Mouse (Mus musculus) gastrocnemius, postnatal 25 days (tissue): ENCODE measurements around the gene Hs6st3. TPM values are rescaled to one million over a fixed set of nuclear protein-coding genes. Genes with fewer than 3 reads are reported as not detected.

Experiments used
- DNase-seq: peaks from one replicate; pipeline ENCODE4 v3.0.0; 2022
- total RNA-seq, 2 experiments: library from RNA; stranded (reverse); gene quantifications; 1 replicate in 1 of 2; 2 replicates in 1 of 2; pipeline ENCODE4 v1.2.3; 2021

Hs6st3 gene
- total RNA-seq, 2 experiments from 2014 or later, result not detected

- DNase-seq, result no peak
Measured at GRCm38 (mm10) chr14:119798561-119798960, 660.4 kb downstream of the Hs6st3 start.

DNA sequence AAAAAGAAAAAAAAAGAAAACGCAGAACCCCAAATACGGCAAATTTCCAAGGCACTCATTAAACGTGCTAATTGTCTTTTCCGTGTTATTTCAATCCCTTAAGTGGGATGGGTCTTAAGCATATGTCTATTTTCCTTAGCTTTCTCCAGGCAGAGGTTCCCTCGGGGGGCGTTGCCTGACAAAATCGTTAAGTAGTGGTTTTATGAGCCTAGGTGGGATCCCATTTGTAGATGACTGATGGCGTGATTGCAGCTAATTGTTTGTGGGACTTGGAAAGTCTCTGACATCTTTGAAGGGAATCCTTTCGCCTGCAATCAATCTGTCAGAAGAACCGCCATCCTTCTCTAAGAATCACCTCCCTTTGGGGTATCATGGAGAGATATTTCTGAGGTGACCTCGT, 662.7 kb downstream of the Hs6st3 start:
- DNase-seq, result no peak

- no peak for DNase-seq
Measured at GRCm38 (mm10) chr14:119813898-119814297, 675.8 kb downstream of the Hs6st3 start.

- DNase-seq, result no peak
Measured at GRCm38 (mm10) chr14:119815616-119816015, 677.5 kb downstream of the Hs6st3 start.

DNA sequence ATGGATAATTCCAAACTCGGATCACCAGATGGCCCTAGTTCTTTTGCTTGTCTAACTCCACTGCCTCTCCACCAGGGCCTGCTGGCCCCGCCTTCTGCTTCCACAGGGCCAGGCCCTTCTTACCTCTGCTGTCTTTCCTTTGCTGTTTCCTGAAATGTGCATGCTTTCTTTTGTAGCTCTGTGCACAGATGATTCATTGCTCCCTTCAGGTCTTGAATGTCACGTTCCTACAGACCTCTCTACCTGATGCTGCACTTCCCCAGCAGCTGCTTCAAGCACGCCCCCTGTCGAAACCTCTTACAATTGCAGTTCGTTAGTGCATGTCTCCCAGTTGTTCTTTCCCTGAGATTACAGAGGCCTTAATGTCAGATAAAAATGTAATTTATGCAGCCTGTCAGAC, 682.4 kb downstream of the Hs6st3 start:
- DNase-seq, result no peak

DNA sequence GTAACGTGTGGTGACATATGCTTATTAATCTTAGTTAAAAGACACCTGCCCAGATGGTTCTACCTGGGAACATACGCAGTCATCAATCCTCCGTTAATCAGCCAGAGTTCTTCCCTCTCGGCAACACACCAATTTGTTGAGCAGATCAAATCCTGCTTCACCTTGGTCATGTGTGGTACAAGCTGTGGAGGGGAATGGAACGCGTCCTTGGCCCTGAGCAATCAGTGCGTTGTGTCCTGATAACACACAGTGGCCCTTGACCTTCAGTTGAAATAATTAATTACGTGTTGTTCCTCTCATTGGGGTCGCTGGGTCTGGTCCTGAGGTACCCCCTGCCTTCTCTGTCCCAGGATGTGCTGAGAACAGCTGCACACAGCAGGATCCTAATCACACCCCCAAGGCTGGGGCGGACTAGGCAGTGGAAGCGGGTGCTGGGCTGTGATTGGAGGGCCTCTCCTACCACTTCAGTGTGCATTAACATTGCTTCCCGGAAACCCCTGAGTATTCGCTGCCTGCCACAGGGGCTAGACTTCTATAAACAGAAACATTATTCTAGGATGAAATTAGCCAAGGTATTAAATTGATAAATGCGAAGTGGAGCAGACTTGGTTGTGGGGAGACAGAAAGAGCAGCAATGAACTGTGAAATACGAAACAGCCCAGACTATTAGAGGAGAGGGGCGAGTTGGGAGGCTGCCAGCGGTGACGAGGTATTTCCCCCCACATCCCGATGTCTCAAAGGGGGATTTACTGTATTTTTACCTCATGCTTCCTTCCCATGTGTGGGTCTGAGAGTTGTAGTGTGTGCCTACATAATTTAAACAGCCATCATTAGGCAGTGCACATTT, 693.2 kb downstream of the Hs6st3 start:
- DNase-seq, result no peak

DNA sequence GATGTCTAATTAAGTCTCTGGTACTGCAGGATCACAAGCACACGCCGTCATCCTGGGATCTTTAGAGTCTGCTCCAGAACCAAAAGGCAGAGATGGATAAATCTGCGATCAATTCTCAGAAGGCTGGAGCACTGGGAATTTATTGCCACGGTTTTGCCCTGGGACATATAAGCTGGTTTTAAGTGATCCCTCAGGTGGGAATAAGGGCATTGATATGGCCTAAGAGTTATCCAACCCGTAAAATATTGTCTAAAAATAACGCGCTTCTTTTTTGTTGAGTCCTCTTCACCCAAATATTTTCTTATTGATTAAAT, 693.8 kb downstream of the Hs6st3 start:
- DNase-seq, result no peak

GRCm38 (mm10) chr14:119832940-119833339, 694.8 kb downstream of the Hs6st3 start:
- no peak for DNase-seq

DNA sequence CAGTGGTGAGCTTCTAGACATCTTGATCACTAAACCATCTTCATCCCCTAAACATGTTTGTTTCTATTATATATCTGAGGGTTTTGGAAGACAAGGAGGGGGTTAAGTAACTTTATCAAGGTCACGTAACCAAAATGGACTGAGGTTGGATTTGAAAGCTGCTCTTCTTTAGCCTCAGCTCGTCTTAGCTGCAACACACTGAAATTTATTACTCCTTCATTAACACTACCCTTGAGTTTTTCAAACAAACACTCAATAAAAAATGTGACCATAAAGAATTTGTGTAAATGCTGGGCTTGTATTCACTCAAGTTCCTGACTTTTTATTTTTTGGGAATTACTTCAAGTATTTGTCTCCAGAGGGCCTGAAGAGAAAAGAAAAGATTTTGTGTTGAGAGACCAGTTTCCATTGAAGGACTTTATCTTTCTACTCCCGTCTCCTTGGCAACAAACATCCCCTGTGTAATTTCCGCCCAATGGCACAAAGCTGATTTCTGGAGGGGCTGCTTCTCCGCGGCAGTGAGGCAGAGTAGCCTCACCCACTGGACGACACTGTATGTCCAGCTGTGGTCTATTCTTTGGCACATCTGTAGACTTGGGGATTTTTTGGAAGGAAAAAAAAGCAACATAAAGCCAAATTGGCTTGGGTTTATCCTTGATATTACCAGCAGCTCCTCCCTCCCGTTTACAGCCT, 696.0 kb downstream of the Hs6st3 start:
- no peak for DNase-seq

DNA sequence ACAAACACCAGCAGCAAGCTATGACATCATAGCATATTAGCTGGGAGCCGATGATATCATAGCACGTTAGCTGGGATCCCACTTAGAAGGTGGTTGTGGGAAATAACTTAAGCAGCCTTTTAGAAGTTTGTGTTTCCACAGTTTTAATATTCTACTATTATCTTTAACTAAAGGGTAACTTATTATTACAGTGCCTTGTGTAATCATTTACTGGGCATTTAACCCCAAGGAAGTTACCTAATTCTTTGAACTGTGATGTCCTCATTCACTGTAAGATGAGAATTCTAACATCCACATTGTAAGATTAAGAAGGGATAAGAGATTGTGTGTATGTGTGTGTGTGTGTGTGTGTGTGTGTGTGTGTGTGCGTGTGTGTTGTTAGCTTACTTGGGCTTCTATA, 697.9 kb downstream of the Hs6st3 start:
- DNase-seq, result no peak

DNA sequence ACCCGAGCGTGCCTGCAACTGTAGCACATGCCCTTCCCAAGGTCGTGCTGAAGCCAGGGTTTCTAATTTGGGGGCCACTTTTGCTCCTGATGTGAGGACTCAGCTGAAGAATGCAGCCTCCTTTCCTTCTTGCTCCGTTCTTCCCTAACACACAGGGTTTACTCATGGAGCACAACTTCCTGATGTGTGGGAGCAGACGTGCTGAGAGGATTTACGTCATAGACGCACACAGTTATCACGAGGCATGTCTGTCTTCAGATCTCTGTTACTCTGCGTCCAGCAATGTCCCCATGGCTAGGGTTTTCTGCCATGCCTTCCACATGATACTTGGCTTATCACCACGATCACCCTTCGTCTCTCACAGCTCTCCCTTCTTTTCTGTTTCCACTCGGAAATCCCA, 709.4 kb downstream of the Hs6st3 start:
- no peak for DNase-seq

DNA sequence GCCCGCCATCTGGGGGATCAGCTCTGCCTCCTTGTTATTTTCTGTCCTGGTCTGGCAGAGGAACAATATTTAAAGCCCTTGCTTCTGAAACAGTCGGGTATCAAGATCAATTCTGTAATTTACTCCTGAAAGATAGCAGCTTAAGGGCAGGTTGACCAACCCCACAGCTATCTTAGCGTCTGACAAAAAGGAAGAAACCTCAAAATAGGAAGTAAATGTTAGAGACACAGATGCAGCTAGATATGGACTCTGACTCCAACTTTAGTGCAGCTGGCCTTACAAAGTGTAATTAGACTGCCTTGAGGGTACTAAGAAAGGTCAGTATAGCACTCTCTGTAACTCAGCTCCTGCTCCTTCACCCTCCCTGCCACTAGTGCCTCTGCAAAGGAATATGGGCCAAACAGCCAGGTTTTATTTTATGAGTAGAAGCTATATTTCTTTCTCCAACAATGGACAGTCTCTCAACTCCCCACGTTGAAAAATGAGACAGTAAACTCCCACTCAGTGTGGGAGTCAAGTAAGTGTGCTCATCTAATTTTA, 710.7 kb downstream of the Hs6st3 start:
- no peak for DNase-seq

DNA sequence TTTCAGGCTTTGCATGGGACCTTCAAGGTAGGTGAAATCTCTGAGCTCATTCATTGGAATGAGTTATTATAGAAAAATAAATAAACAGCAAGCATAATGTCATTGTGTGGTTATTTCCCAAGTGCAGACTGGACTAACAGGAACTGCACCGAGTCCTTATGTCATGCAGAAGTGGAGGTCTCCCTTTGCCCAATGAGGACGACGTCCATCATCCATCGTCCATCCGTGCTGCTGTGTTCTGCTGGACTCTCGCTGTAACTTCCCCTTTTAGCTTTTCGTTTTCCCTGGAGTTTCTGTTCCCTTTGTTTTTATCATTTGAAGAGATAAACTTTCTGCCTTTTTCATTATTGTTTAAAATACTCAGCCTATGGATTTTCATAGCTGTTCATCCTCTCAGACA, 711.2 kb downstream of the Hs6st3 start:
- DNase-seq, result no peak

GRCm38 (mm10) chr14:119852139-119852538, 714.0 kb downstream of the Hs6st3 start:
- no peak for DNase-seq

DNA sequence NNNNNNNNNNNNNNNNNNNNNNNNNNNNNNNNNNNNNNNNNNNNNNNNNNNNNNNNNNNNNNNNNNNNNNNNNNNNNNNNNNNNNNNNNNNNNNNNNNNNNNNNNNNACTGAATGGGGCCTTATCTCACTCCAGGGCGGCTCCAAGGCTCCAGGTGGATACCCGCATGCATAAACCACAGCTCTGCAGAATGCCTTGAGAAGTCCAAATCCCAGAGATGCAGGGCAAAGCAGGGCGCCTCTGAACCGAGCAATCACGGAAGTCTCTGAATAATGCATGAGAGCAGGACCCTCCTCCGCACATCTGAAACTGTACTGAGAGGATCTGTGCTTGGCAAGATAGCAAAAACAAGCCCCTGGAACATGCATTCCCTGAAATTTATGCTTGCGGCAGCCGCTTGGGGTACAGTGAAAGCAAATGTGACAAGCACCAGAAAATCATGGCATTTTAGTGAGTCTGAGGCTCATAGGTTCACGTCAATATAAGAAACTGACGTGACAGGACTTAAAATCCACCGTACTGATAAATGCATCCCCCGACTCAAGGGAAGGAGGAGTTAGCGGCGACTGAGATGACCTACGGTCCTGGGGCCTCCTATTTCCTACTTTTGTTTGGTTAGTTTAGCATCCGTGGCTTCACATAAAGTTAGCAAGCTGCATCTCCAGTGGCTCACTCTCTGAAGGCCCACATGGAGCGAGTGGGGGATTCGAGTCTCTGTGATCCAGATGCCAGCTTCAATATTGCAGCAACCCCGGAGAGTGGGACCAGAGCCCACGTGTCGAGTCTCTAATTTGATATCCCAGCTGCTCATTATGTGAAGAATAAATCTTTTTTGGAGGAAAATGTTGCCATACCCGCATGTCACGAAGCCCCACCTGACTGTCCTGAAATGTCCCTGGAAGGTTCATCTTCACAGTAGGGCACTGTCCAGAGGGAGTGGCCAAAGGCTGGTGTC, 719.5 kb downstream of the Hs6st3 start:
- DNase-seq, result no peak

- DNase-seq, result no peak
Measured at GRCm38 (mm10) chr14:119873617-119874016, 735.5 kb downstream of the Hs6st3 start.

GRCm38 (mm10) chr14:119892922-119893321, 754.8 kb downstream of the Hs6st3 start:
- DNase-seq, result no peak

GRCm38 (mm10) chr14:119895097-119895496, 757.0 kb downstream of the Hs6st3 start:
- no peak for DNase-seq

DNA sequence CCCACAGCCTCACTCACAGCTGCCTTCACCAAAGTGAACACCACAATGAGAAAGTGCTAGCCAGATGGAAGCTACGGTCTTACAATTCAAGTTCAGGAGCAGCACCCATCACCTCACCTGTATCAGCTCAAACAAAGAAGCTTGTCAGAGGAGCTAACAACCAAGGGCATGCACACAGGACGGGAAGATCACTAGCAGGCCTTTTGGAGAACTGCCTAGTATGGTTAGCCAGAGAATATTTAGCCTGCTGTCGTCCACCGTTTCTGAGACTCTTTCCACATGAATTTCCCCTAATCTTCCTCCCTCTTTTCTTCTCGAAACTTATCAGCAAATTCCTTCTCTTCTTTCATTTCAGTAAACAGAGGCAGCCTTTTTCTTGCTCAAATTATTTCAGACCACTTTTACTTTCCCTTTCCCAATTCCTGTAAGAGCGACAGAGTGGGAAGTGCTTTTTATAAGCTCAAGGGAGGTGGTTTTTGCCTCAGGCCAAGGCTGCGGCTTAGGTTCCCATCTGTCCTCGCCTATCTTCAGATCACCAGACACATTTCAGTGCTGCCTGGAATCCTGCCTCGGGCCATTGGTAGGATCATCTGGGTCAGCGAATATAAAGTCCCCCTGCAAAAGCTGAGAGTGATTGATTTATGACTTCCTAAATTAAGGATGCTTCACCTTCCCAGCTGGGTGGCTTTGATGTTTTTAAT, 757.8 kb downstream of the Hs6st3 start:
- no peak for DNase-seq

- DNase-seq, result no peak
Measured at GRCm38 (mm10) chr14:119902486-119902885, 764.3 kb downstream of the Hs6st3 start.

- DNase-seq, result no peak
Measured at GRCm38 (mm10) chr14:119908032-119908675, 770.0 kb downstream of the Hs6st3 start.
